Mouse (Mus musculus): Measurements from ENCODE around the gene Phlpp1.

- no peak for TF ChIP-seq CTCF (IDR thresholded peaks at IDR 0.05; ENCODE audit: control insufficient read depth, insufficient read depth, low read length)
- TF ChIP-seq POLR2A (IDR thresholded peaks at IDR 0.05; ENCODE audit: borderline replicate concordance, control insufficient read depth, low read depth, low read length) = no peak
Observed at GRCm38 (mm10) chr1:106387264-106387663, 215.7 kb downstream of the Phlpp1 start.
